Mouse (Mus musculus) neural tube, embryonic 14.5 days (tissue): ENCODE measurements at regions not wholly inside any gene's neighbourhood (a gene's known extent, or its start where the extent isn't known, plus 50 kb on each side); places are given as distances from the start of the nearest gene placed in this dataset.

ENCODE experiments used
- ATAC-seq: fragments of 200-750 bp; cut with Nextera tagmentation; 2 replicates; pipeline ENCODE4 v1.8.0; 2017; ENCODE audit warnings: low read depth, mild to moderate bottlenecking, moderate TSS enrichment, moderate library complexity
- H3K27ac ChIP-seq: fragments of 300-500 bp; sonication (generic); 2 replicates; pipeline ENCODE4 v1.5.1; 2014; ENCODE audit warnings: low read depth, mild to moderate bottlenecking, control low read depth, low read length, moderate library complexity, mixed read lengths
- H3K27me3 ChIP-seq: fragments of 300-500 bp; sonication (generic); 2 replicates; pipeline ENCODE4 v1.6.1; 2014; ENCODE audit warnings: low read length; ENCODE audit not compliant: control insufficient read depth, insufficient read depth
- H3K36me3 ChIP-seq: fragments of 300-500 bp; sonication (generic); 2 replicates; pipeline ENCODE4 v1.6.1; 2014; ENCODE audit warnings: low read length, mixed read lengths; ENCODE audit not compliant: control insufficient read depth, insufficient read depth
- H3K4me1 ChIP-seq: fragments of 300-500 bp; sonication (generic); 2 replicates; pipeline ENCODE4 v1.6.1; 2014; ENCODE audit warnings: low read length; ENCODE audit not compliant: control insufficient read depth, insufficient read depth
- H3K4me2 ChIP-seq: fragments of 300-500 bp; sonication (generic); 2 replicates; pipeline ENCODE4 v1.6.1; 2014; ENCODE audit warnings: mild to moderate bottlenecking, low read depth, low read length, control low read depth
- H3K4me3 ChIP-seq: fragments of 300-500 bp; sonication (generic); 2 replicates; pipeline ENCODE4 v1.5.1; 2014; ENCODE audit warnings: low read depth, low read length, control low read depth, mixed read lengths
- H3K9ac ChIP-seq: fragments of 300-500 bp; sonication (generic); replicated peaks from 2 replicates; pipeline ENCODE4 v1.6.1; 2014; ENCODE audit warnings: low read depth, mild to moderate bottlenecking, control low read depth, low read length, mixed read lengths
- H3K9me3 ChIP-seq: fragments of 300-500 bp; sonication (generic); 2 replicates; pipeline ENCODE4 v1.6.1; 2016; ENCODE audit warnings: low read length; ENCODE audit not compliant: control insufficient read depth
- WGBS: fragments of 180-500 bp; shearing (Covaris S2); extraction: QIAGEN DNeasy Blood & Tissue Kit; methylation state at CpG from one replicate; pipeline ENCODE4 v1.1.7; 2014; 5-methylcytosine and 5-hydroxymethylcytosine counted together

DNA sequence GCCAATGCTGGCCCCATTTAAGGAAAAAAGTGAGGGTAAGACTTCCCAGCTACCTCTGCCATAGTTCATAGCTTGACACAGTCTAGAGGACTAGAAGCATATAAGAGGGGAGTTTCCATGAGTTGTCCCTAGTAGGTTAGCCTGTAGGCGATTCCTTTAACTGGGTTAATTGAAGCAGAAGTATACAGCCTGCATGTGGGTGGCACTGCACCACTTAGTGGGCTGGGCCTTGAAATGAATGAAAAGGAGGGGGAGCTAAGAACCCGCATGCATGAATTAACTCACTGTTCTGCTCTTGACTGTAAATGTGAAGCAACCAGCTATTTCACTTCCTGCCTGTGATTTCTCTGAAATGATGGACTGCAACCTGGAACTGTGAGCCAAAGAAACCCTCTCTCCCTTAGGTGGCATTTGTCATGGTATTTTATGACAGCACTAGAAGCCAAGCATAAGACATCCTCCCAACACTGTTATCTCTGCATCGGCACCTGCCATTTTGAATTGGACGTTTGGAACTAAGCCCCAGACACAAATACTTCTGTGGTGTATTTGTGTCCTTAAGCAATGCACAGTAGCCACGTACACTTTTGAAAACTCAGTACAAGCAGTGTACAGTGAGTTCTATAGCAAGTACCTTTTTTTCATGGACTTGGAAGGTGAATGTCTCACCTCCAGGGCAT is 64.5 kb upstream of the Xylt1 start:
- Histone ChIP-seq H3K27ac (no peak overlapping the region), H3K9me3 (no peaks in the 10 kb centered on the region), H3K4me1 (no peaks in the 10 kb centered on the region), H3K27me3 (no peaks in the 10 kb centered on the region), H3K4me2 (no peak overlapping the region), H3K4me3 (no peak overlapping the region), H3K9ac (no peak overlapping the region), H3K36me3 (no peaks in the 10 kb centered on the region)
- ATAC-seq, result no peak; the same call in 1 of the 2 replicates
- WGBS, result 71% methylated on average over 5 of the region's 5 CpGs

GRCm38 (mm10) chr7:117317362-117317761 is 63.4 kb upstream of the Xylt1 start:
- Histone ChIP-seq H3K27ac (no peak overlapping the region), H3K36me3 (no peaks in the 10 kb centered on the region), H3K9me3 (no peaks in the 10 kb centered on the region), H3K9ac (no peak overlapping the region), H3K4me3 (no peak overlapping the region), H3K4me1 (no peaks in the 10 kb centered on the region), H3K27me3 (no peaks in the 10 kb centered on the region), H3K4me2 (no peak overlapping the region)
- 64% methylated on average over 2 of the region's 2 CpGs for WGBS
- ATAC-seq, result no peak

DNA sequence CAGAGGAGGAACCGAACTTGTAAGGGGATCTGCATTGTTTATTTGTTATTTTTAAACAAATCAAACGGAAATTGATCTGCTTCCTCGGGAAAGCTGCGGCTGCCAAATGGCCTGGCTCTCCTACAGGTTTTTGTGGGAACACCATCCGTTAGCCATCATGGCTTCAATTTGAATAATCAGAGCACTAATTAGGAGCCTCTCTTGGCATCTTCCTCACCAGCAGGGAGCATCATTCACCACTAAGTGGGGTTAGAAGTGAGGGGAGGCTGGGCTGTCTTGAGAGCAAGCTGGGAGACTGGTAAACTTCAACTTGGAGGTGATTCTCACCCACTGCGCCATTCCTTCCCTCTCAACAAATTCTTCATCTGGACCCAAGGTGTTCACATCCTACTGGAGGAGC is 60.2 kb upstream of the Xylt1 start:
- H3K4me1 ChIP-seq, result no peaks in the 10 kb centered on the region
- no peaks in the 10 kb centered on the region for H3K9me3 ChIP-seq
- no peaks in the 10 kb centered on the region for H3K36me3 ChIP-seq
- H3K4me2 ChIP-seq, result no peak overlapping the region
- WGBS, result 57% methylated on average over 6 of the region's 6 CpGs
- no peak overlapping the region for H3K4me3 ChIP-seq
- H3K27me3 ChIP-seq, result no peaks in the 10 kb centered on the region
- ATAC-seq, result no peak
- no peak overlapping the region for H3K9ac ChIP-seq
- H3K27ac ChIP-seq, result no peak overlapping the region
